Mouse (Mus musculus): ENCODE measurements around the gene Hdac9. TPM values are rescaled to one million over a fixed set of nuclear protein-coding genes. Genes with fewer than 3 reads are reported as not detected.
A peak's percentile ranks its signal among the peaks of the same experiment; 100 is the strongest.

Hdac9 gene
- polyA plus RNA-seq, 1 experiment: 6.0 TPM

- Histone ChIP-seq H3K4me1 (ENCODE audit: control insufficient read depth, insufficient read depth, low read length) (no peaks in the 10 kb centered on the region), H3K27ac (ENCODE audit: insufficient read depth, low read length) (no peak overlapping the region), H3K4me3 (ENCODE audit: insufficient read depth, low read length) (no peak overlapping the region)
- TF ChIP-seq CTCF (IDR thresholded peaks at IDR 0.05; ENCODE audit: borderline replicate concordance, insufficient read depth, low read length) (no peak), POLR2A (IDR thresholded peaks at IDR 0.05; ENCODE audit: low read depth, low read length) (no peak)
Measured at GRCm38 (mm10) chr12:34725204-34725603, 191.7 kb downstream of the Hdac9 start.

DNA sequence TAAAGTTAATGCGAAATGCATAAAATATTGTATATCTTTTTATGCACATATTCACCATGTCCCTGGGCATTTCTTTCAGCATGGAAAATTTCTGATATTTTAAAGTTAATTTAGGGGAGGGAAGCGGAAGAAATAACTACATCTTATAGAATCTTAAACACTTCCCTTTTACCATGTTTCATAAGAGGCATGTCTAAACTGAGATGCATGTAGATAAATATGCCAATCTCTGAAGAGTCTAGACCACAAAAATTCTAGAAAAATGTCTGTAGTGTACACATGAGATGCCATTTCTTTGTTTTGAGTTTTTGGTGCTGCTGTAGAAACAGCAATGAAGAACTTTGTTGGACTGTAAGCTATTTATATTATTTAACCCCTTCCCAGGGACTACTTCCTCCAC is 192.6 kb downstream of the Hdac9 start:
- Histone ChIP-seq H3K27ac (ENCODE audit: insufficient read depth, low read length) (no peak overlapping the region), H3K4me1 (ENCODE audit: control insufficient read depth, insufficient read depth, low read length) (no peaks in the 10 kb centered on the region), H3K4me3 (ENCODE audit: insufficient read depth, low read length) (no peak overlapping the region)
- TF ChIP-seq POLR2A (IDR thresholded peaks at IDR 0.05; ENCODE audit: low read depth, low read length) (no peak), CTCF (IDR thresholded peaks at IDR 0.05; ENCODE audit: borderline replicate concordance, insufficient read depth, low read length) (no peak)

- no peak overlapping the region for H3K27ac ChIP-seq (ENCODE audit: insufficient read depth, low read length)
- H3K4me1 ChIP-seq (ENCODE audit: control insufficient read depth, insufficient read depth, low read length): no peaks in the 10 kb centered on the region
- TF ChIP-seq POLR2A (IDR thresholded peaks at IDR 0.05; ENCODE audit: low read depth, low read length) (no peak), CTCF (IDR thresholded peaks at IDR 0.05; ENCODE audit: borderline replicate concordance, insufficient read depth, low read length) (no peak)
- no peak overlapping the region for H3K4me3 ChIP-seq (ENCODE audit: insufficient read depth, low read length)
Measured at GRCm38 (mm10) chr12:34722831-34723490, 193.9 kb downstream of the Hdac9 start.

- Histone ChIP-seq H3K27ac (ENCODE audit: insufficient read depth, low read length) (no peak overlapping the region), H3K4me1 (ENCODE audit: control insufficient read depth, insufficient read depth, low read length) (no peaks in the 10 kb centered on the region), H3K4me3 (ENCODE audit: insufficient read depth, low read length) (no peak overlapping the region)
- TF ChIP-seq POLR2A (IDR thresholded peaks at IDR 0.05; ENCODE audit: low read depth, low read length): no peak
- TF ChIP-seq CTCF (IDR thresholded peaks at IDR 0.05; ENCODE audit: borderline replicate concordance, insufficient read depth, low read length): no peak
Measured at GRCm38 (mm10) chr12:34720906-34721305, 196.0 kb downstream of the Hdac9 start.

- H3K27ac ChIP-seq (ENCODE audit: insufficient read depth, low read length): no peak overlapping the region
- peak overlapping the region; percentile 40 for H3K4me3 ChIP-seq (ENCODE audit: insufficient read depth, low read length)
- TF ChIP-seq POLR2A (IDR thresholded peaks at IDR 0.05; ENCODE audit: low read depth, low read length) (no peak), CTCF (IDR thresholded peaks at IDR 0.05; ENCODE audit: borderline replicate concordance, insufficient read depth, low read length) (no peak)
- H3K4me1 ChIP-seq (ENCODE audit: control insufficient read depth, insufficient read depth, low read length): no peaks in the 10 kb centered on the region
Measured at GRCm38 (mm10) chr12:34714266-34714939, 202.5 kb downstream of the Hdac9 start.

- TF ChIP-seq POLR2A (IDR thresholded peaks at IDR 0.05; ENCODE audit: low read depth, low read length): no peak
- TF ChIP-seq CTCF (IDR thresholded peaks at IDR 0.05; ENCODE audit: borderline replicate concordance, insufficient read depth, low read length): no peak
- H3K4me3 ChIP-seq (ENCODE audit: insufficient read depth, low read length): no peak overlapping the region
- H3K27ac ChIP-seq (ENCODE audit: insufficient read depth, low read length): no peak overlapping the region
- H3K4me1 ChIP-seq (ENCODE audit: control insufficient read depth, insufficient read depth, low read length): no peaks in the 10 kb centered on the region
Measured at GRCm38 (mm10) chr12:34697981-34698380, 218.9 kb downstream of the Hdac9 start.

- H3K4me1 ChIP-seq (ENCODE audit: control insufficient read depth, insufficient read depth, low read length): no peaks in the 10 kb centered on the region
- H3K4me3 ChIP-seq (ENCODE audit: insufficient read depth, low read length): no peak overlapping the region
- H3K27ac ChIP-seq (ENCODE audit: insufficient read depth, low read length): no peak overlapping the region
- TF ChIP-seq POLR2A (IDR thresholded peaks at IDR 0.05; ENCODE audit: low read depth, low read length) (no peak), CTCF (IDR thresholded peaks at IDR 0.05; ENCODE audit: borderline replicate concordance, insufficient read depth, low read length) (no peak)
Measured at GRCm38 (mm10) chr12:34696736-34697135, 220.2 kb downstream of the Hdac9 start.

DNA sequence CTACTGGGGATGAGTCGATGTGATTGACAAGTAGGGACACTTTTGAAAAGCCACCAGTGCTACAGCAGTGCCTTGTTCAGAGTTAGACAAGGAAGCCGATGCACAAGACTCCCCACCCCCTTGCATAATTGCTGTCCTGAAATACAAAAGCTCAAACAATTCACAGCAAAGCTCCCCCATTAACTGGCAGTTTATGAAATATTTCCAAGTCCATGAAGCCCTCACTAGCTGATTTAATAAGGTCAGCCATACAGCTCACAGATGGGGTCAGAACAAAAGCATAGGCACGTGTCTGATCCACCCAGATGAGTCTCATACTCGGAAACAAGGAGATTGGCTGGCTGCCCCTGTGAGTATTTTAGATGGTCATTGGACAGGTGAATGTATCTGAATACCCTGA is 228.0 kb downstream of the Hdac9 start:
- no peak for TF ChIP-seq POLR2A (IDR thresholded peaks at IDR 0.05; ENCODE audit: low read depth, low read length)
- TF ChIP-seq CTCF (IDR thresholded peaks at IDR 0.05; ENCODE audit: borderline replicate concordance, insufficient read depth, low read length): no peak
- no peaks in the 10 kb centered on the region for H3K4me1 ChIP-seq (ENCODE audit: control insufficient read depth, insufficient read depth, low read length)
- H3K27ac ChIP-seq (ENCODE audit: insufficient read depth, low read length): no peak overlapping the region
- no peak overlapping the region for H3K4me3 ChIP-seq (ENCODE audit: insufficient read depth, low read length)

DNA sequence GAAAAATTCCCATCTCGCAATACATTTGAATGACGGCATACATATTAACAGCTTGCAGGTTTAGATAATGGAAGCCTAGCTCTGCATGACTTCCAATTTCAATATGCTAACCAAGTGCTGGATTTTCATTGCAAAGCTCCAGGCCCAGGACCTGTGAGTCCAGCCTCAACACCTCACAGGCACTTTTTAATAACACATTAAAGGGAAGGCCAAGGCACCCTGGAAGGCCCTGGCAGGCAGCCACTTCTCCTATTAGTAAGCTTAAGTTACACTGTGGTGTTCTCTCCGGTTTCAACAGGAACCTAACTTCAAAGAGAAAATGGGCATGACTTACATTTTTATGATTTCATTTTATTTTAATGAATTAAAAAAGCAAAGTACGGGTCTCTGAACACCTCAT is 233.5 kb downstream of the Hdac9 start:
- H3K27ac ChIP-seq (ENCODE audit: insufficient read depth, low read length): no peak overlapping the region
- no peak overlapping the region for H3K4me3 ChIP-seq (ENCODE audit: insufficient read depth, low read length)
- H3K4me1 ChIP-seq (ENCODE audit: control insufficient read depth, insufficient read depth, low read length): no peaks in the 10 kb centered on the region
- TF ChIP-seq CTCF (IDR thresholded peaks at IDR 0.05; ENCODE audit: borderline replicate concordance, insufficient read depth, low read length): no peak
- no peak for TF ChIP-seq POLR2A (IDR thresholded peaks at IDR 0.05; ENCODE audit: low read depth, low read length)

DNA sequence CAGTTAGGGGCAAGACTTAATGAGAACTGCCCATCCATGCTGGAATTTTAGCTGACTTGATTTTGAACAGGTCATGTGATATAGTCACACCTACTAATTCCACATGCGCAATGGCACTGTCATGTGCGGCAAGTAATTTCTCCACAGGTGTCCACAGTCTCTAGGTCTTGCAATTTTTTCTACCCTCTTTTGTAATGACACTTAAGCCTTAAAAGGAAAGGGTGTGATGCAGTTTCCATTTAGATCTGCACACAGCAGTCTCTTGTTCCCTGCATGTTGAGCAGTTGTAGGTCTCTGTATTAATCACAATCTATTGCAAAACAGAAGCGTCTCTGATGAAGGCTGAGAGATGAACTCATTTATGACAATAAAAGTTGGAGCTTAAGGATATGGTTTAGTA is 234.2 kb downstream of the Hdac9 start:
- no peak for TF ChIP-seq CTCF (IDR thresholded peaks at IDR 0.05; ENCODE audit: borderline replicate concordance, insufficient read depth, low read length)
- no peak for TF ChIP-seq POLR2A (IDR thresholded peaks at IDR 0.05; ENCODE audit: low read depth, low read length)
- H3K4me3 ChIP-seq (ENCODE audit: insufficient read depth, low read length): no peak overlapping the region
- no peak overlapping the region for H3K27ac ChIP-seq (ENCODE audit: insufficient read depth, low read length)
- H3K4me1 ChIP-seq (ENCODE audit: control insufficient read depth, insufficient read depth, low read length): no peaks in the 10 kb centered on the region
